Mouse (Mus musculus) heart, postnatal 0 days (tissue): ENCODE measurements at regions not wholly inside any gene's neighbourhood (a gene's known extent, or its start where the extent isn't known, plus 50 kb on each side); places are given as distances from the start of the nearest gene placed in this dataset.

Source experiments
- ATAC-seq: fragments of 200-750 bp; cut with Nextera tagmentation; 2 replicates; pipeline ENCODE4 v1.8.0; 2017; ENCODE audit warnings: low read depth, moderate number of reproducible peaks, moderate library complexity; ENCODE audit not compliant: insufficient read depth
- DNase-seq: peaks from one replicate; pipeline ENCODE4 v3.0.0-alpha.2; 2016; ENCODE audit warnings: low spot score
- H3K27ac ChIP-seq: fragments of 300-500 bp; sonication (generic); 2 replicates; pipeline ENCODE4 v1.5.1; 2014; ENCODE audit warnings: low read depth, mild to moderate bottlenecking
- H3K27me3 ChIP-seq: fragments of 300-500 bp; sonication (generic); 2 replicates; pipeline ENCODE4 v1.6.1; 2014; ENCODE audit warnings: low read length, mixed read lengths; ENCODE audit not compliant: control insufficient read depth, insufficient read depth
- H3K36me3 ChIP-seq: fragments of 300-500 bp; sonication (generic); replicated peaks from 2 replicates; pipeline ENCODE4 v1.6.1; 2014; ENCODE audit warnings: low read length, mixed read lengths; ENCODE audit not compliant: control insufficient read depth, insufficient read depth
- H3K4me1 ChIP-seq: fragments of 300-500 bp; sonication (generic); 2 replicates; pipeline ENCODE4 v1.6.1; 2014; ENCODE audit warnings: antibody characterized with exemption; ENCODE audit not compliant: control insufficient read depth, insufficient read depth
- H3K4me2 ChIP-seq: fragments of 300-500 bp; sonication (generic); 2 replicates; pipeline ENCODE4 v1.6.1; 2014; ENCODE audit warnings: low read depth, mild to moderate bottlenecking, low read length, moderate library complexity
- H3K4me3 ChIP-seq: fragments of 300-500 bp; sonication (generic); 2 replicates; pipeline ENCODE4 v1.5.1; 2014; ENCODE audit warnings: low read depth, low read length
- H3K9ac ChIP-seq: fragments of 300-500 bp; sonication (generic); replicated peaks from 2 replicates; pipeline ENCODE4 v1.6.1; 2014; ENCODE audit warnings: low read depth, low read length, mixed read lengths
- H3K9me3 ChIP-seq: fragments of 300-500 bp; sonication (generic); replicated peaks from 2 replicates; pipeline ENCODE4 v1.6.1; 2016; ENCODE audit warnings: low read length; ENCODE audit not compliant: control insufficient read depth
- CTCF ChIP-seq: IDR thresholded peaks from 2 replicates; pipeline ENCODE4 v1.5.1; 2016; ENCODE audit warnings: antibody characterized with exemption, control low read depth, low read depth
- EP300 ChIP-seq: IDR thresholded peaks from 2 replicates; pipeline ENCODE4 v1.6.1; 2016; ENCODE audit warnings: antibody characterized with exemption, low read depth
- WGBS: fragments of 180-500 bp; shearing (Covaris S2); extraction: QIAGEN DNeasy Blood & Tissue Kit; methylation state at CpG from one replicate; pipeline ENCODE4 v1.1.7; 2014; 5-methylcytosine and 5-hydroxymethylcytosine counted together

- no peak for ATAC-seq
- Histone ChIP-seq H3K4me3 (no peak overlapping the region), H3K27ac (no peak overlapping the region), H3K36me3 (no peaks in the 10 kb centered on the region), H3K9ac (no peak overlapping the region), H3K4me2 (no peak overlapping the region), H3K9me3 (no peaks in the 10 kb centered on the region), H3K4me1 (no peaks in the 10 kb centered on the region; the same call in 1 of the 2 replicates), H3K27me3 (no peaks in the 10 kb centered on the region)
- TF ChIP-seq EP300 (no peak), CTCF (no peak)
- WGBS, result 79% methylated on average over 8 of the region's 8 CpGs
- no peak for DNase-seq
These were observed 329.6 kb upstream of the Prox1 start for GRCm38 (mm10) chr1:190500106-190500505.

- no peak overlapping the region for H3K4me3 ChIP-seq
- H3K9ac ChIP-seq, result no peak overlapping the region
- DNase-seq, result no peak
- no peaks in the 10 kb centered on the region; the same call in 1 of the 2 replicates for H3K4me1 ChIP-seq
- no peak for ATAC-seq
- H3K27ac ChIP-seq, result no peak overlapping the region
- no peaks in the 10 kb centered on the region for H3K27me3 ChIP-seq
- H3K36me3 ChIP-seq, result no peaks in the 10 kb centered on the region
- TF ChIP-seq CTCF, result no peak
- no peak for TF ChIP-seq EP300
- no peak overlapping the region for H3K4me2 ChIP-seq
- 80% methylated on average over 4 of the region's 4 CpGs for WGBS
- H3K9me3 ChIP-seq, result no peaks in the 10 kb centered on the region
These were observed 327.0 kb upstream of the Prox1 start for GRCm38 (mm10) chr1:190497474-190497873.

DNA sequence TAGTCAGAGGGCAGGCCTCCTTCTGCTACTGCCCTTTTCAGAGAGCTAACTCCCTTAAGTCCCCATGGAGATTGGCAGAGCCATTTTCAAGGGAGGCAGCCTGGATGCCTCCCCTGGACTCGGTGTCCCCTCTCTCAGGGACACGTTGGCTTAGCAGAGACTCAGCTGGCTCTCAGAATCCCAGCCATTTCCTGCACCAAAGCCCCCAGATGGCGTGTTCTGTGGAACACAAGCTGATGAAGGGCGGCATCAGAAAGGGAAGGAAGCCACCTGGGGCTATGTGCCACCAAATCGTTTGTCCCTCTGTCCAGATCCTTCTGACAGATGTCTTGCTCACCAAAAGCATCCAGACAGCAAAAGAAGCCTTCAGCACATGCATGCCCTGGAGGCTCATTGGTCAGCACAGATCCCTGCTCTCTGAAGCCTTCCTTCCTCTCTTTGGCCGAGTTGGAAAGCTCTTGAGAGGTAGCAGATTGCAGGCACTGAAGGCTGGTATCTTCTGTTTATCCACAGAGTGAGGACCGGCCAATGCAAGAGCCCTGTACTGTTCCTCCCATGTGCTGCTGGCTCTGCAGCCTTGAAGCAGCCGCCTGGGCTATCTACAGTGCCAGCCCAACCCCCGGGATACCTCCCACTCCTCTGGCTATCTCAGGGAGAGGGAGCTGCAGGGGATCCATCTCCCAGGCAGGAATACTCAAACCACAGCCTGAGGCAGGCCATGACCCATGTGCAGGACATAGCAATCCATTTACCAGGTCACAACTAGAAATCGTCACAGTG lies 325.4 kb upstream of the Prox1 start:
- WGBS, result 34% methylated on average over 10 of the region's 10 CpGs
- Histone ChIP-seq H3K4me2 (no peak overlapping the region), H3K4me1 (no peaks in the 10 kb centered on the region; the same call in 1 of the 2 replicates), H3K9me3 (no peaks in the 10 kb centered on the region), H3K27me3 (no peaks in the 10 kb centered on the region), H3K9ac (no peak overlapping the region), H3K27ac (no peak overlapping the region), H3K36me3 (no peaks in the 10 kb centered on the region), H3K4me3 (no peak overlapping the region)
- ATAC-seq (0 out of 2 replicates have a peak, but pooled peaks have one; percentile 24), DNase-seq (no peak)
- TF ChIP-seq CTCF, result no peak

- Histone ChIP-seq H3K9ac (no peak overlapping the region), H3K4me1 (peaks cover 19% of the 10 kb centered on the region), H3K9me3 (no peaks in the 10 kb centered on the region; the same call in 1 of the 2 replicates), H3K27ac (0 out of 2 replicates have a peak overlapping the region, but pooled peaks have one; percentile 19), H3K4me3 (no peak overlapping the region), H3K36me3 (no peaks in the 10 kb centered on the region), H3K4me2 (no peak overlapping the region), H3K27me3 (no peaks in the 10 kb centered on the region)
- WGBS, result 46% methylated on average over 7 of the region's 7 CpGs
- no peak for ATAC-seq
- no peak for DNase-seq
- TF ChIP-seq EP300 (no peak), CTCF (no peak)
These were observed 316.1 kb upstream of the Prox1 start for GRCm38 (mm10) chr1:190486551-190487104.

DNA sequence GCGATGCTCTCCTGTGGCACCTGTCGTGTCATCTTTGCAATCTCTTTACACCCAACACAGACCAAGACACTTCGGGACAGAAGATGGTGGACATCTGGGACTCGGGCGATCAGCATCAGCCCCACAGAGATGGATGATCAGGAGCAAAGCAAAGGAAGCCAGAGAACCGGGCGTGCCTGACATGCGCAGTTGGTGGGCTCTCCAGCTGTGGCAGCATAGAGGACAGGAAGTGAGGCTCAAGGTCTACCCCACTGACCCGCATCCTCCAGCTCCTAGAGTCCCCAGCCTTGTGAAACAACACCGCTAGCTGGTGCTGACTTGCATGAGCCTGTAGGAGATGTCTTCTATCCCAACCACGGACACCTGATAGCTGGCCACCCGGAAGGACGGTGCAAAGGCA lies 312.9 kb upstream of the Prox1 start:
- TF ChIP-seq EP300 (no peak), CTCF (no peak)
- 81% methylated on average over 13 of the region's 13 CpGs for WGBS
- Histone ChIP-seq H3K4me3 (no peak overlapping the region), H3K9ac (no peak overlapping the region), H3K9me3 (peaks cover 4% of the 10 kb centered on the region), H3K4me1 (peaks cover 14% of the 10 kb centered on the region), H3K27ac (no peak overlapping the region), H3K4me2 (no peak overlapping the region), H3K27me3 (no peaks in the 10 kb centered on the region), H3K36me3 (no peaks in the 10 kb centered on the region)
- DNase-seq (no peak), ATAC-seq (no peak)
